In the genomic region with DNA sequence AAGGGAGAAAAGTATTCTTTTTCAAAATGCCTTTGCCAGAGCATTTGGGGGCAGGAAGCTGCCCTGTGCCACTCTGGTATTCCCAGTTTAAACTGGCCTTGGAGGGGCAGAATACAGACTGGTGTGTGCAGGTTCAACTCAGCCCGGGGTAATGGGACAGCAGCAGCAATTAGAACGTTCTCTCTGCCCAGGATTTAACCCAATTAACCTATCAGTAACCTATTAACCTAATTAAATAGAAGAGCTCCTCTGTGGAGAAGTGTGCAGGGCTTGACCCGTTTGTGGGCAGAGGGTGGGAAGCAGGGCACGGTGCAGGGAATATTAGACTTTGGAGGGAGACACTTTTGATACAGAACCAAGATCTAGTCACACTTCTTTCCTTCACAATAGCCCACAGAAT, we compare ENCODE assay signal across 19 mouse cellular contexts.
"Had no signal": no experiment of that assay in that cellular context is flagged by ENCODE, and none has a peak within 500 bp of the region (broad histone marks: within the 10 kb centered on the region; RNA-seq: fewer than 3 reads in every experiment).

No protein-coding gene starts in this region.

- H3K4me2 ChIP-seq: limb, embryonic 12.5 days; limb, embryonic 15.5 days; liver, embryonic 11.5 days; lung, embryonic 14.5 days; midbrain, embryonic 13.5 days; stomach, embryonic 15.5 days had no signal

- H3K27me3 ChIP-seq: limb, embryonic 12.5 days; limb, embryonic 15.5 days; midbrain, embryonic 13.5 days; stomach, embryonic 15.5 days had no signal

- H3K9ac ChIP-seq: limb, embryonic 12.5 days; limb, embryonic 15.5 days; liver, embryonic 14.5 days; liver, postnatal 0 days; lung, embryonic 14.5 days; midbrain, embryonic 13.5 days; stomach, embryonic 15.5 days had no signal

- H3K9me3 ChIP-seq: limb, embryonic 15.5 days; midbrain, embryonic 10.5 days; midbrain, embryonic 13.5 days; stomach, embryonic 15.5 days had no signal

- H3K4me3 ChIP-seq: limb, embryonic 12.5 days; limb, embryonic 15.5 days; midbrain, embryonic 10.5 days; midbrain, embryonic 13.5 days; stomach, embryonic 15.5 days had no signal

- H3K4me1 ChIP-seq: limb, embryonic 12.5 days; limb, embryonic 15.5 days; midbrain, embryonic 10.5 days; midbrain, embryonic 13.5 days; stomach, embryonic 15.5 days had no signal

- H3K27ac ChIP-seq: limb, embryonic 12.5 days; limb, embryonic 15.5 days; liver, embryonic 14.5 days; macrophage; midbrain, embryonic 10.5 days; midbrain, embryonic 13.5 days; stomach, embryonic 15.5 days had no signal

- DNase-seq: left cerebral cortex, postnatal 4 days; liver, postnatal 0 days; lung, embryonic 14.5 days; right cerebral cortex, postnatal 25 days; spleen, adult 18-20 months; thymus, postnatal 25 days had no signal

- ATAC-seq: hindbrain, embryonic 16.5 days; inflammation-experienced regulatory T-cells, adult 6 months; intestine, embryonic 16.5 days; liver, postnatal 0 days; lung, postnatal 0 days; midbrain, embryonic 13.5 days; midbrain, embryonic 16.5 days had no signal

- H3K36me3 ChIP-seq: limb, embryonic 12.5 days; limb, embryonic 15.5 days; midbrain, embryonic 10.5 days; midbrain, embryonic 13.5 days; stomach, embryonic 15.5 days had no signal
